Mouse (Mus musculus) spleen, adult 2 months (tissue): ENCODE measurements around the gene Pde4c. TPM values are rescaled to one million over a fixed set of nuclear protein-coding genes. Genes with fewer than 3 reads are reported as not detected.
A peak's percentile ranks its signal among the peaks of the same experiment; 100 is the strongest.

Experiments used
- DNase-seq, 2 experiments: peaks; one replicate each; pipeline versions ENCODE4 v3.0.0 to v3.0.0-alpha.2; 2012 to 2021; ENCODE audit warnings: low spot score in 2 of 2, low read depth in 1 of 2
- H3K27ac ChIP-seq: fragments of 200-500 bp; 2 replicates; pipeline ENCODE4 v1.5.1; 2012; ENCODE audit warnings: low read length, inconsistent platforms; ENCODE audit not compliant: insufficient read depth
- H3K27me3 ChIP-seq: fragments of 200-500 bp; 2 replicates; pipeline ENCODE4 v1.6.1; 2012; ENCODE audit warnings: mild to moderate bottlenecking, moderate library complexity, low read length, inconsistent platforms; ENCODE audit not compliant: control insufficient read depth, insufficient read depth
- H3K36me3 ChIP-seq: fragments of 200-500 bp; 2 replicates; pipeline ENCODE4 v1.6.1; 2012; ENCODE audit warnings: mild to moderate bottlenecking, low read length, inconsistent platforms; ENCODE audit not compliant: control insufficient read depth, insufficient read depth
- H3K4me1 ChIP-seq: fragments of 200-500 bp; 2 replicates; pipeline ENCODE4 v1.6.1; 2011; ENCODE audit warnings: inconsistent platforms; ENCODE audit not compliant: control insufficient read depth, insufficient read depth, insufficient read length
- H3K4me3 ChIP-seq: fragments of 200-500 bp; 2 replicates; pipeline ENCODE4 v1.5.1; 2011; ENCODE audit warnings: mild to moderate bottlenecking, inconsistent platforms; ENCODE audit not compliant: insufficient read depth, insufficient read length; ENCODE audit errors: extremely low read depth
- CTCF ChIP-seq: fragments of 200-500 bp; IDR thresholded peaks from 2 replicates; pipeline ENCODE4 v1.5.1; 2011; ENCODE audit warnings: mild to moderate bottlenecking, inconsistent platforms; ENCODE audit not compliant: insufficient read depth, insufficient read length, insufficient replicate concordance; ENCODE audit errors: extremely low read depth
- POLR2A ChIP-seq: fragments of 200-500 bp; IDR thresholded peaks from 2 replicates; pipeline ENCODE4 v1.6.1; 2011; ENCODE audit warnings: low read depth, low read length, inconsistent platforms
- WGBS: fragments of 180-500 bp; shearing (Covaris S2); methylation state at CpG from one replicate; pipeline ENCODE4 v1.1.7; 2018; 5-methylcytosine and 5-hydroxymethylcytosine counted together
- polyA plus RNA-seq: library from polyadenylated mRNA; depleted of rRNA; stranded (reverse); fragments of >200 nt; gene quantifications from 2 replicates; pipeline ENCODE4 v1.2.3, GENCODE M21; 2012

Pde4c gene
- polyA plus RNA-seq, 1 experiment, result 2.8 TPM

DNA sequence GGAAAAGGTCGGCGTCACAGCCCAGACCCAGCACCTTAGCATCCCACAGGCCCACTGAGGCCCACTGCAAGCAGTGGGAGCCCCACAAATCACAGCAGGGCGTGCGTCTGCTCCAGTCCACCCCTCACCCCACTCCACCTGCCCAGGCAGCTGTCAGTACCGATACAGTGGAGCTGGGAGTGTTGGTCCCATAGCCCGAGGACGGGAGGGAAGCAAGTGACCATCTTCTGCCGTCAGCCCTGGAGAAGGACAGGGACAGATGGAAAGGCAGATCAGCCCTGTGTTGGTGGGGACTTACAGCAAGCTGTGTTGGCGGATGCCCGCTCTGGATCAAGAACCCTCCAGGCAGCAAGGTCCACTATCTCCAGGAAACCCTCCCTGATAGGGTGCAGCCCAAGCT lies 65.5 kb downstream of the Pde4c start:
- H3K27me3 ChIP-seq, result no peaks in the 10 kb centered on the region
- H3K4me1 ChIP-seq, result peaks cover 14% of the 10 kb centered on the region
- no peak for DNase-seq
- WGBS, result 95% methylated on average over 10 of the region's 10 CpGs
- no peak overlapping the region for H3K4me3 ChIP-seq
- no peak overlapping the region for H3K27ac ChIP-seq
- TF ChIP-seq POLR2A (no peak), CTCF (no peak)
- peaks cover 50% of the 10 kb centered on the region for H3K36me3 ChIP-seq

DNA sequence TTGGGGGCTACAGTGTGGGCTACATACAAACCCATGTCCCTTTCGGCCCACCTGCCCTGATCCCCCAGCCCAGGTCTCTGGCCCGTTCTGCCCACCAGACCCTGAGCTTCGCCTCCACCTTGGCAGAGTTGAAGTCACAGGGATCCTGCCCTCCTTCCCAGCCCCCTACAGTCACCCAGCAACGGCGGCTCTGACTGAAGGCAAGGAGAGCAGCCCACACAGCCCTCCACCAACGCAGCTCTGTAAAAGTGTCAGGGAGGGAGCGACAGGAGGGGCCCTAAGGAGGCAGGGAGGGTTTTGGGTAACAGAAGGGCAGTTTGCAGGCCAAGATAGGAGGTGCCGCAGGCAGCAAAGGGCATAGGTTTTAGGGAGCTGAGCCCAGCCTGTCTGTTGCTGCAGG lies 67.3 kb downstream of the Pde4c start:
- H3K4me1 ChIP-seq, result peaks cover 14% of the 10 kb centered on the region
- TF ChIP-seq CTCF, result no peak
- TF ChIP-seq POLR2A, result no peak
- H3K27me3 ChIP-seq, result no peaks in the 10 kb centered on the region
- no peak for DNase-seq
- 27% methylated on average over 8 of the region's 8 CpGs for WGBS
- peaks cover 40% of the 10 kb centered on the region for H3K36me3 ChIP-seq
- peak overlapping the region; percentile 73 for H3K4me3 ChIP-seq
- H3K27ac ChIP-seq, result peak overlapping the region; percentile 65

DNA sequence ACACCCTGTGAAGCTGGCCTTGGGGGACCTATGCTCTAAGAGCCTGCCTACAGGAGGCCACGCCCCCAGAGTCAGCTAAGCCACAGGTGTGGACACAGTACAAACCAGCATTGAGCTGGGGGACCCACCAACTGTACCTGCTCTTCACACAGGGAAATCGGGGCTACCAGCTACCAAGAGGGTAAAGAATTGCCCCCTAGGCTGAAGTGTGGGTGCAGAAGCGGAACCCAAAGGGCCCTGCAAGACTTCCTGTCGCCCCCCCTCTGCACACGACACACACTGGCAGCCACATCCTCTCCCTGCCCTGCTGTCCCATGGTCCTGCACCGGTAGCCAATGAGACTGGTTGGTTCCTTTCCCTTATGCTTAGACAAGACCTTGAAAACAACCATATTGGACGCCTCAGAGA lies 67.8 kb downstream of the Pde4c start:
- H3K4me1 ChIP-seq, result peaks cover 14% of the 10 kb centered on the region
- peak overlapping the region; percentile 80 for H3K27ac ChIP-seq
- H3K4me3 ChIP-seq, result peak overlapping the region; percentile 73
- TF ChIP-seq POLR2A, result no peak
- TF ChIP-seq CTCF, result no peak
- H3K27me3 ChIP-seq, result no peaks in the 10 kb centered on the region
- H3K36me3 ChIP-seq, result peaks cover 35% of the 10 kb centered on the region
- peak; percentile 67 to 77 for DNase-seq
- 2% methylated on average over 7 of the region's 7 CpGs for WGBS

DNA sequence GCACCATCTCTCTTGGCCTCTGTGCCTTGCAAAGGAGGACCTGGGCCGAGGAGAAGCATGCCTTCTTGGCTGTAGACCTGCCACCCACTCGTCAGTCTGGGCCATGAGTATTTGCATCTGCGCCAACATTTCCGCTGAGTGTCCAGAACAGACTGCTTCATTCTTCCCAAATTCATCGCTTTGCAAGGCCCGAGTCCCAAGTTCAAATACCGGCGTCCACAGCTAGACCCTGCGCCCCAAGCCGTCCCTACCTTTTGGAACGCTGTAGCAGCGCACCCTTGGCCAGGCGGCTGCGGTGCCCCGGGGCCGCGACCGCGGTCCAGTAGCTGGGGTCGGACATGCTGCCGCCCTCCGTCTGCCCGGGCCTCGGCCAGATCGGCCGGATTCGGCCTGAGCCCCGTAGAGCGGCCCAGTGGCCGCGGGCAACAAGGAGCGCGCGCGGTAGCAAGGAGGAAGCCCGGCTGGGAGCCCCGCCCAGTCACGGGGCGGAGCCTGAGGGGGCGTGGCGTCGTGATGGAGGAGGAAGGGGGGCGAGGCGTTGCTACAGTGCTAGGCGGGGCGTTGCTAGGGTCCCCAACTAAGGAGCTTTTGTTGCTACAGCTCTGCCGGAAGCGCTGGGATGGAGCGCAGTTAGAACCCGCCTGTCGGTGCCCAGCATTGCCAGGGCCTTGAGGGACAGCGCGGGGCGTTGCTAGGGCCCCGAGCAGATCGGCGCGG lies 68.6 kb downstream of the Pde4c start:
- H3K36me3 ChIP-seq, result peaks cover 27% of the 10 kb centered on the region
- peak overlapping the region; percentile 80 for H3K27ac ChIP-seq
- no peaks in the 10 kb centered on the region for H3K27me3 ChIP-seq
- peak overlapping the region; percentile 73 for H3K4me3 ChIP-seq
- TF ChIP-seq CTCF, result no peak
- peak; percentile 52 for TF ChIP-seq POLR2A
- peak; percentile 94 to 98 for DNase-seq
- WGBS, result under 1% methylated on average over 58 of the region's 58 CpGs
- H3K4me1 ChIP-seq, result peaks cover 20% of the 10 kb centered on the region

DNA sequence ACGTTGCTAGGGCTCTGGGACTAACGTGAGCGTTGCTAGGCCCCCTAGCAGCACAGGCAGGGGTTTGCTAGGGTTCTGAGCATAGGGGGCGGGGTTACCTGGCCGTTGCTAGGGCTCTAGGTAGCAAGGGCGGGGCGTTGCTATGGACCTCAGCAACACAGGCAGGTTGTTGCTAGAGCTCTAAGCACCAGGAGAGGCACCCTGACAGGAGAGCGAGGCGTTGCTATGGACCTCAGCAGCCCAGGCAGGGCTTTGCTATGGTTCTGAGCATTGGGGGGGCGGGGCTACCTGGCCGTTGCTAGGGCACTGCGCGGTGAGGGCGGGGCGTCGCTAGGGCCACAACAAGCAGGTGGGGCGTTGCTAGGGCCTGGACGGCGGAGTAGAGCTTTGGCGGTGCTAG lies 69.2 kb downstream of the Pde4c start:
- H3K4me3 ChIP-seq, result peak overlapping the region; percentile 47; the same call in 1 of the 2 replicates
- peak; percentile 77 to 85 for DNase-seq
- H3K27me3 ChIP-seq, result no peaks in the 10 kb centered on the region
- peaks cover 23% of the 10 kb centered on the region for H3K4me1 ChIP-seq
- H3K27ac ChIP-seq, result peak overlapping the region; percentile 55
- under 1% methylated on average over 20 of the region's 20 CpGs for WGBS
- H3K36me3 ChIP-seq, result peaks cover 21% of the 10 kb centered on the region
- TF ChIP-seq CTCF (no peak), POLR2A (no peak)

DNA sequence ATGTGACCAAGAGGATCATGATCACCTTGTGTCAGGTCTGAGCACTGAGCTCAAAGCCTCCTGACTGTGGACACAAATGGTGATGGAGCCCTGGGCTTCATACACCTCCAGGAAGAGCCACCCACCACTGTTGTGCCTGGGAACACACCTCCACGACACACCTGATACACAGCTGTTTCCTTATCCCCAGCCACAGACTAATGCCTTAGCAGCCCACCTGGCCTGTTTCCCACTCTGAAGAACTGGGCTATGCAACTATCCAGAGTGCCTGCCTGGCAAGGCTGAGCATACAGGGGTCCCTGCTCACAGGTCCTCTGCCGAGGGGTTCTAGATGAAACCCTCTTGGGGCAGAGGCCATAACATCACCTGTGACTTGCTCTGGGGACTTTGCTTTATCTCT lies 70.7 kb downstream of the Pde4c start:
- no peak overlapping the region for H3K27ac ChIP-seq
- H3K4me1 ChIP-seq, result peaks cover 28% of the 10 kb centered on the region
- no peak for DNase-seq
- 81% methylated on average over 2 of the region's 2 CpGs for WGBS
- H3K36me3 ChIP-seq, result peaks cover 6% of the 10 kb centered on the region
- H3K4me3 ChIP-seq, result no peak overlapping the region
- TF ChIP-seq POLR2A (no peak), CTCF (no peak)
- no peaks in the 10 kb centered on the region for H3K27me3 ChIP-seq

DNA sequence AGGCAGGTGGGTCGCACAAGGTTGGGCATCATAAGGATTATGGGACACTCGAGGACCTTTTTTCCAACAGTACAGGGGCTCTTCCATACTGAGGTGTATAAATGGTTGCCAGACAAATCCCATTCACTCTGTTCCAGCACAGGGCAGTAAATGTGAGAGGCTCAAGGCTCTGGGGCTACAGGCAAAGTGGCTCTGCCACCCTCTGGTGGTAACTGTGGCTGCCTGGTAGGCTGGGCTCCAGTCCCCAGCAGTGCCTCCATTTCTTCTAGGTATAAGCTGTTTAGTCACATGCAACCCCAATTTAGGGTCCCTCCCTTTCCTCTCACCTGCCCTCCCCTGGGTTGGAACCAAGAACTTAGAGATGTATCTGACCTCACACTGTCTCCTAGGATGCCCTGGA lies 71.8 kb downstream of the Pde4c start:
- no peak overlapping the region for H3K27ac ChIP-seq
- H3K27me3 ChIP-seq, result no peaks in the 10 kb centered on the region
- TF ChIP-seq CTCF (no peak), POLR2A (no peak)
- peaks cover 28% of the 10 kb centered on the region for H3K4me1 ChIP-seq
- whole genome bisulfite sequencing, result 93% methylated on average over 2 of the region's 2 CpGs
- no peaks in the 10 kb centered on the region for H3K36me3 ChIP-seq
- no peak for DNase-seq
- H3K4me3 ChIP-seq, result no peak overlapping the region
